Mouse (Mus musculus): Measurements from ENCODE around the gene Tmem204. TPM values are rescaled to one million over a fixed set of nuclear protein-coding genes. Genes with fewer than 3 reads are reported as not detected.

Gene Tmem204
- polyA plus RNA-seq, 1 experiment from 2014 or later = 9.7 TPM

DNA sequence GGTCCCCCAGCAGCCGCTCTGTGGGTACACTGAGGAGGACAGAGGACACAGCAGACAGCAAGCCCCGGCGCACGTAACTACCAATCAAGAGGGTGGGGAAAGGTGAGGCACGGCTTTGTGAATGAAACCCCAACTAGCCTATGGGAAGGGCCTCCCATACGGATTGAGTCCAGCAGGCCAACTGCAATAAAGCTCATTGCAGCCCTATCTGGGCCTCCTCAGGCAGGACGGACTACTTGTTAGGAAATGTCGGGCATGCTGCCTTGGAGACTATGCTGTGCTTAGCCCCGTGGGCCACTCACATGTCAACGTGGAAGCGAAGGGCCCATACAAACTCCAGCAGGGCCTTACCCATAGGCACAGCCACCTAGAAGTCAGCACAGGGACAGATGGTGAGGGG, 17.9 kb upstream of the Tmem204 start:
- no peaks in the 10 kb centered on the region for H3K4me1 ChIP-seq (ENCODE audit: control insufficient read depth, insufficient read depth, low read length)
- WGBS = 92% methylated on average over 11 of the region's 11 CpGs
- peaks cover 29% of the 10 kb centered on the region; the same call in 1 of the 2 replicates for H3K36me3 ChIP-seq (ENCODE audit: control insufficient read depth, insufficient read depth, low read length)
- H3K9me3 ChIP-seq (ENCODE audit: control insufficient read depth, low read length) = no peaks in the 10 kb centered on the region
- H3K4me2 ChIP-seq (ENCODE audit: low read depth, severe bottlenecking) = no peak overlapping the region
- H3K9ac ChIP-seq (ENCODE audit: low read length) = no peak overlapping the region
- H3K4me3 ChIP-seq (ENCODE audit: low read depth, low read length) = no peak overlapping the region
- no peaks in the 10 kb centered on the region for H3K27me3 ChIP-seq (ENCODE audit: control insufficient read depth, insufficient read depth, low read length)
- ATAC-seq (ENCODE audit: insufficient number of reproducible peaks, low FRiP score, low TSS enrichment, low read depth) (no peak), DNase-seq (ENCODE audit: low spot score) (no peak)
- H3K27ac ChIP-seq (replicated peaks; ENCODE audit: low read depth, low read length) = no peak overlapping the region

DNA sequence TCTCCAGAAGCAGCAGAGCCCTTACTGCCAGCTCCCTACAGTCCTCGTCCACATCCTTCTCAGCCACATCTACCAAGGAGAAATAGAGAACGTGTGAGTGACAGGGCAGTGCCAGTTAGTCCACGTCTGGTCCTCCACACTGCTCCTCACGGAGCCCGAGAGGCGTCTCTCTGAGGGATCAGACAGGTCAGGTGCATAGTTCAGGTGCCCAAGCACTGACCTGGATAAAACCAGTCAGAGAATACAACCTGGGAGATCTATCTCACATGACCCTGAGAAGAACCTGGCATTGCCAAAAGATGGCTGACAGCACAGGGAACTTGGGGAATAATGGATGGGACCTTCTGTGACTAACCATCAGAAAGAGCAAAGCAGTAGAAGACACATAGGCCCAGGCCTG, 16.7 kb upstream of the Tmem204 start:
- Histone ChIP-seq H3K27ac (replicated peaks; ENCODE audit: low read depth, low read length) (no peak overlapping the region), H3K9me3 (ENCODE audit: control insufficient read depth, low read length) (no peaks in the 10 kb centered on the region), H3K36me3 (ENCODE audit: control insufficient read depth, insufficient read depth, low read length) (peaks cover 21% of the 10 kb centered on the region; the same call in 1 of the 2 replicates), H3K27me3 (ENCODE audit: control insufficient read depth, insufficient read depth, low read length) (no peaks in the 10 kb centered on the region), H3K9ac (ENCODE audit: low read length) (no peak overlapping the region), H3K4me2 (ENCODE audit: low read depth, severe bottlenecking) (no peak overlapping the region), H3K4me3 (ENCODE audit: low read depth, low read length) (no peak overlapping the region), H3K4me1 (ENCODE audit: control insufficient read depth, insufficient read depth, low read length) (no peaks in the 10 kb centered on the region)
- 94% methylated on average over 6 of the region's 6 CpGs for WGBS
- ATAC-seq (ENCODE audit: insufficient number of reproducible peaks, low FRiP score, low TSS enrichment, low read depth) (no peak), DNase-seq (ENCODE audit: low spot score) (no peak)

DNA sequence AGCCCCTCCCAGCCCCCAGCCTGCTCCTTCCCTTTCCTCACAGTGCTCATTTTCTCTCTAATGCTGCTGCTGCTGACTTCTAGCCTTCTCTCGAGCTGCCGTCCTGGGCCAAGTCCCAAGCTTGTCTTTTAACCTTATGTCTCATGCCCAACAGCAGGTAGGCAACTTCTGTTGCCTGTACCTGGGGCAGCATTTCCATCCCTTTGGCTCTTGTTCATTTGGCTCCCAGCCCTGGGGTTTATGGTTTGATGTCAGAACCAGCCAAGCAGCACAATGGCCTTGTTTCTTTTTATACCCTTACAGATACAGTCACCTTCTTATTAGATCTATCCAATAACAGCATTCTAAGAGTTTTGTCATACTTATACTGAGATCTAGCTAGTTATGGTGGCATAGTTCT, 12.8 kb upstream of the Tmem204 start:
- H3K9me3 ChIP-seq (ENCODE audit: control insufficient read depth, low read length) = no peaks in the 10 kb centered on the region
- H3K27ac ChIP-seq (replicated peaks; ENCODE audit: low read depth, low read length) = no peak overlapping the region
- 84% methylated on average over 2 of the region's 2 CpGs for WGBS
- no peaks in the 10 kb centered on the region for H3K27me3 ChIP-seq (ENCODE audit: control insufficient read depth, insufficient read depth, low read length)
- H3K4me2 ChIP-seq (ENCODE audit: low read depth, severe bottlenecking) = no peak overlapping the region
- no peak overlapping the region for H3K4me3 ChIP-seq (ENCODE audit: low read depth, low read length)
- peaks cover 17% of the 10 kb centered on the region; the same call in 1 of the 2 replicates for H3K36me3 ChIP-seq (ENCODE audit: control insufficient read depth, insufficient read depth, low read length)
- no peaks in the 10 kb centered on the region for H3K4me1 ChIP-seq (ENCODE audit: control insufficient read depth, insufficient read depth, low read length)
- no peak for DNase-seq (ENCODE audit: low spot score)
- ATAC-seq (ENCODE audit: insufficient number of reproducible peaks, low FRiP score, low TSS enrichment, low read depth) = no peak
- no peak overlapping the region for H3K9ac ChIP-seq (ENCODE audit: low read length)

DNA sequence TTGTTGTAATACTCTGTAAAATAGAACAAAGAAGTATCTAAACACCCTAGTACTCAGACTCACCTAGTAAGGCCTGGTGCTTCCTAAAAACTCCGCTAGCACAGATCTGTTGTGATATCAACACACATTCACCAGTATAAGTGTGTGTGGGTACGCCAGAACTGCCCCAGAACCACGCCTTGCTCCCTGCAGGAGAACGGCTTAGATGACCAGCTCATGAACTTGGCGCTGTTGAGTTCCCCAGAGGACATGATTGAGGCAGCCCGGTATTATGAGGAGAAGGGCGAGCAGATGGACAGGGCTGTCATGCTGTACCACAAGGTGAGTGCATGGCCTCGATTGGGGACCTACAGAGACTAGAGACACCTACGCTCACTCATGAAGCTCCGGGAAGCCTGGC, 7.1 kb upstream of the Tmem204 start:
- no peaks in the 10 kb centered on the region for H3K9me3 ChIP-seq (ENCODE audit: control insufficient read depth, low read length)
- H3K4me2 ChIP-seq (ENCODE audit: low read depth, severe bottlenecking) = no peak overlapping the region
- H3K9ac ChIP-seq (ENCODE audit: low read length) = no peak overlapping the region
- no peaks in the 10 kb centered on the region for H3K27me3 ChIP-seq (ENCODE audit: control insufficient read depth, insufficient read depth, low read length)
- H3K4me3 ChIP-seq (ENCODE audit: low read depth, low read length) = no peak overlapping the region
- H3K27ac ChIP-seq (replicated peaks; ENCODE audit: low read depth, low read length) = no peak overlapping the region
- no peaks in the 10 kb centered on the region; the same call in 1 of the 2 replicates for H3K4me1 ChIP-seq (ENCODE audit: control insufficient read depth, insufficient read depth, low read length)
- ATAC-seq (ENCODE audit: insufficient number of reproducible peaks, low FRiP score, low TSS enrichment, low read depth) (no peak), DNase-seq (ENCODE audit: low spot score) (no peak)
- 93% methylated on average over 10 of the region's 10 CpGs for WGBS
- H3K36me3 ChIP-seq (ENCODE audit: control insufficient read depth, insufficient read depth, low read length) = peaks cover 5% of the 10 kb centered on the region

DNA sequence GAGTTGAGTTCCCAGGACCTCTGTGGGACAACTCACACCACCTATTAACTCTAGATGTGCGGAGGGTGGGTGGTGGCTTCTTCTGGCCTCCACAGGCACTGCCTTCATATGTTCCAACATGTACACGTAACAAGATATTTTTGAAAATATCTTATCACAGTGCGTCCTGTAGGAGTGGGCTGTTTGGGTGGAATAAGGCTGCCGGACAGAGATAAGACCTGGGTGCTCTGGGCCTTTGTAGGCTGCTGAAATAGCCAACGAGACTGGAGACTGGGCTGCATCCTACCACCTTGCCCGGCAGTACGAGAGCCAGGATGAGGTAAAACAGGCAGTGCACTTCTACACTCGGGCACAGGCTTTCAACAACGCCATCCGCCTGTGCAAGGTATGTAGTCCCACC, 5.8 kb upstream of the Tmem204 start:
- peaks cover 5% of the 10 kb centered on the region for H3K36me3 ChIP-seq (ENCODE audit: control insufficient read depth, insufficient read depth, low read length)
- 94% methylated on average over 10 of the region's 10 CpGs for WGBS
- H3K27me3 ChIP-seq (ENCODE audit: control insufficient read depth, insufficient read depth, low read length) = no peaks in the 10 kb centered on the region
- H3K4me1 ChIP-seq (ENCODE audit: control insufficient read depth, insufficient read depth, low read length) = peaks cover 7% of the 10 kb centered on the region
- no peak overlapping the region for H3K27ac ChIP-seq (replicated peaks; ENCODE audit: low read depth, low read length)
- no peak overlapping the region for H3K4me3 ChIP-seq (ENCODE audit: low read depth, low read length)
- no peak overlapping the region for H3K4me2 ChIP-seq (ENCODE audit: low read depth, severe bottlenecking)
- ATAC-seq (ENCODE audit: insufficient number of reproducible peaks, low FRiP score, low TSS enrichment, low read depth) (0 out of 2 replicates have a peak, but pooled peaks have one; percentile 15), DNase-seq (ENCODE audit: low spot score) (no peak)
- H3K9ac ChIP-seq (ENCODE audit: low read length) = no peak overlapping the region
- H3K9me3 ChIP-seq (ENCODE audit: control insufficient read depth, low read length) = no peaks in the 10 kb centered on the region

DNA sequence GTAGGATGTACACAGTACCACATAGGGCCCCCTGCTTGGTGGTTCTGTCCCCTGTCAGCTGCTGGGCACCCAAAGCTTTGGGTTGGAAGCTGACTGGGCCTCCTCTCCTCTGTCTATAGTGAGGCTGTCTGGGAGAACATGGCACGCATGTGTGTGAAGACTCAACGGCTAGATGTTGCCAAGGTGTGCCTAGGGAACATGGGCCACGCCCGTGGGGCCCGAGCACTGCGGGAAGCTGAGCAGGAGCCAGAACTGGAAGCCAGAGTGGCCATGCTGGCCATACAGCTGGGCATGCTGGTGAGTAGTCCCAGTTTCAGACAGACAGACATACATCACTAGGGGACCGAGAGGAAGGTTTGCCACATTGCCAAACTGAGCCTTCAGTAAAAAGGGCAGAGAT, 3.3 kb upstream of the Tmem204 start:
- ATAC-seq (ENCODE audit: insufficient number of reproducible peaks, low FRiP score, low TSS enrichment, low read depth) = no peak
- no peak overlapping the region for H3K4me2 ChIP-seq (ENCODE audit: low read depth, severe bottlenecking)
- DNase-seq (ENCODE audit: low spot score) = no peak
- H3K9me3 ChIP-seq (ENCODE audit: control insufficient read depth, low read length) = no peaks in the 10 kb centered on the region
- no peak overlapping the region for H3K9ac ChIP-seq (ENCODE audit: low read length)
- H3K27ac ChIP-seq (replicated peaks; ENCODE audit: low read depth, low read length) = no peak overlapping the region
- peaks cover 24% of the 10 kb centered on the region for H3K4me1 ChIP-seq (ENCODE audit: control insufficient read depth, insufficient read depth, low read length)
- no peak overlapping the region for H3K4me3 ChIP-seq (ENCODE audit: low read depth, low read length)
- WGBS = 87% methylated on average over 7 of the region's 7 CpGs
- H3K36me3 ChIP-seq (ENCODE audit: control insufficient read depth, insufficient read depth, low read length) = peaks cover 5% of the 10 kb centered on the region
- no peaks in the 10 kb centered on the region for H3K27me3 ChIP-seq (ENCODE audit: control insufficient read depth, insufficient read depth, low read length)

DNA sequence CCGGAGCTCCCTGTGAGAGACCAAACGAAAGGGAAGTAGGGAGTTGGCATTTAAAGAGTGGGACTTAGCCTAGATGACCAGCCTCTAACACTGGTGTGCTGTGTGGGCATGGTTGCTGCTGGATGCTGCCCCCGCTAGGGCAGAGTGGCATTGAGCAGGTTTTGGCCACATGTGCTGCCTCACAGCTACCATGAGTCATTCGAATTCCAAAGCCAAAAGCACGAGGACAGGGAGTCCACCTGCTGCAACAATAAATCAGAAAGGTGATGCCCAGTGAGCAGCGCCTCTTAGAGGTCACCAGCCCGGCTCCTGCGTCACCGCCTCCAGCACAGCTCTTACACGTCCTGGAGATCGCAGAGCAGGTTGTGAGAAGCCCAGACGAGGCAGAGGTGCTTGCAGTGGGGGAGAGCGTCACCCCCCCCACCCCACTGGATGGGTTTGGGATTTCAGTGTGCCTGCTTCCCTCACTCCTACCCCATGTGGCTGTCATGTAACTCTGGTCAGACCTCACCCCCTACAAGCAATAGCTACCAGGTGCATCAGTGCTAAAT, 1.5 kb upstream of the Tmem204 start:
- peak overlapping the region; percentile 95; the same call in 1 of the 2 replicates for H3K27ac ChIP-seq (replicated peaks; ENCODE audit: low read depth, low read length)
- H3K9ac ChIP-seq (ENCODE audit: low read length) = no peak overlapping the region
- ATAC-seq (ENCODE audit: insufficient number of reproducible peaks, low FRiP score, low TSS enrichment, low read depth) = no peak
- H3K9me3 ChIP-seq (ENCODE audit: control insufficient read depth, low read length) = no peaks in the 10 kb centered on the region
- peaks cover 5% of the 10 kb centered on the region for H3K36me3 ChIP-seq (ENCODE audit: control insufficient read depth, insufficient read depth, low read length)
- DNase-seq (ENCODE audit: low spot score) = peak; percentile 40
- no peaks in the 10 kb centered on the region for H3K27me3 ChIP-seq (ENCODE audit: control insufficient read depth, insufficient read depth, low read length)
- H3K4me3 ChIP-seq (ENCODE audit: low read depth, low read length) = no peak overlapping the region
- H3K4me2 ChIP-seq (ENCODE audit: low read depth, severe bottlenecking) = no peak overlapping the region
- peaks cover 30% of the 10 kb centered on the region for H3K4me1 ChIP-seq (ENCODE audit: control insufficient read depth, insufficient read depth, low read length)
- 67% methylated on average over 13 of the region's 13 CpGs for WGBS

DNA sequence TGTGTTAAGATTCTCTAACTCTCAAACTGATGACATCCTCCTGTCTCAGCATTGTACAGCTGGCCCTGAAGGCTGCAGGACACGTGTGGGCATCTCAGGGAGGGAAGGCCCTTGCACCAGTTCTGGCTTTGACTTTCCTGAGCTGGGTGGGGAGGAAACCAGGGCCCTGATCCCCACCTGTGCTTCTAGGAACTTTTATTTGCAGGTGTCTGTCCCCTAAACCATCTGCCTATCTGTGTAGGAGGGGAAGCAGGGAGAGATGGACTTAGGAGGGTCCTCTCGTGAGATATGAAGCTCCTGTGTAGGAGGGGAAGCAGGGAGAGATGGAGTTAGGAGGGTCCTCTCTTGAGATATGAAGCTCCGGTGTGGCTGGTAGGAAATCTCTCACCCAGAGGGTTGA, 504 bp downstream of the Tmem204 start:
- Histone ChIP-seq H3K4me2 (ENCODE audit: low read depth, severe bottlenecking) (no peak overlapping the region), H3K36me3 (ENCODE audit: control insufficient read depth, insufficient read depth, low read length) (peaks cover 2% of the 10 kb centered on the region; the same call in 1 of the 2 replicates), H3K9me3 (ENCODE audit: control insufficient read depth, low read length) (no peaks in the 10 kb centered on the region), H3K27ac (replicated peaks; ENCODE audit: low read depth, low read length) (no peak overlapping the region), H3K27me3 (ENCODE audit: control insufficient read depth, insufficient read depth, low read length) (no peaks in the 10 kb centered on the region), H3K4me3 (ENCODE audit: low read depth, low read length) (no peak overlapping the region), H3K4me1 (ENCODE audit: control insufficient read depth, insufficient read depth, low read length) (peaks cover 30% of the 10 kb centered on the region), H3K9ac (ENCODE audit: low read length) (no peak overlapping the region)
- 48% methylated on average over 3 of the region's 3 CpGs for WGBS
- ATAC-seq (ENCODE audit: insufficient number of reproducible peaks, low FRiP score, low TSS enrichment, low read depth) = no peak
- no peak for DNase-seq (ENCODE audit: low spot score)

Data from limb, embryonic 11.5 days (tissue).